Mouse (Mus musculus) natural killer cell, adult 2 months (primary cell): ENCODE measurements around the gene Nacc1.
"Not testable (repeated sequence)": the region's sequence is repeated elsewhere in the genome, so short reads cannot be mapped to it uniquely, and the experiment has no call there.

Experiments used
- DNase-seq, 2 experiments: peaks; one replicate each; pipeline ENCODE4 v3.0.0; 2022; ENCODE audit warnings: low spot score in 2 of 2

The Nacc1 gene

DNA sequence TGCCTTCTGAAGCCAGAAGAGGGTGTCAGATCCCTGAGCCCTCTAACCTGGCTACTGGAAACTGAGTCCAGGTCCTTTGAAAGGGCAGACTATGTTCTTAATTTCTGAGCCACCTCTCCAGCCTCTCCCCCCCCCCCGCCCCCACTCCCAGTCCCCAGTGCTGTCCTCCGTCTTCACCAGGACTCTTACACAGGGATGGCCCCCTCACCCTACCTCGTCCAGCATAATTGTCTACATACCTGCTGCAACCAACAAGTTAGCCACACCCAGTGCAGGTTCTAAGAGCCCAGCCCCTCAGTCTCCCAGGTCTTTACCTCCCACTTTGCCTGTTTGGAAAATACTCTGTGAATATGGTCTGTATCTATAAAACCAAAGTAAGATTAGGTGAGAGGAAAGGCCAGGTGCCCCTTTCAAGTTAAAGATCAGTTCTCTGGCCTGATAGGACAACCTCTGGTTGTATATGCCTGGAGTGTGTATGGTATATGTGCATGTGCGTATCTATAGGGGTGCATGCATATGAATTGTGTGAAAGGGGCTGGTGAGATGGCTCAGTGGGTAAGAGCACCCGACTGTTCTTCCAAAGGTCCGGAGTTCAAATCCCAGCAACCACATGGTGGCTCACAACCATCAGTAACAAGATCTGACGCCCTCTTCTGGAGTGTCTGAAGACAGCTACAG, 46.9 kb downstream of the Nacc1 start:
- no peak for DNase-seq

DNA sequence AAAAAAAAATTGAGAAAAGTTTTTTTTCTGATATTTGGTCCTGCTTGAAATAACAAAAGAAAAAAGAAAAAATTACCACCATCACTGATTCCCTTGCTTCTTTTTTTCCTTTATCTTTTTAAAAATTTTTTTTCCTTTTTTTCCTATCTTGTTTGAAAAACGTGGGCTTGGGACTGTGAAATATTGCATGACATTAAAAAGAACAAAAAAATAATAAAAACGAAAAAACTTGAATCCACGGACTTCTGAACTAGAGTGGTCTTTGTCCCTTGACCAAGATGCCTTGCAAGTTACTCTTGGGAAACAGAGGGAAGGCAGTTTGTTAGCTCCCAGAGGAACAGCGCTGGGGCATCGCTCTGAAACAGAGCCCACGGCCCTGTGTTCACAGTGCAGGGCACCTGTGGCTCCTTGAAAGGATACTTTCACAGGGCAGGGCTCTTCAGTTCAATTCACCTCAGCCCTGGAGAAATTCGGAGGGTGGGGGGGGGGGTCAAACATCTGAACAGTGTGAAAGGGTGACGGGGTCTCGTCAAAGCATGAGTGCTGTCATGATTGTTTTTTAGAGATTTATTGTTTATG, 47.6 kb downstream of the Nacc1 start:
- DNase-seq = no peak

DNA sequence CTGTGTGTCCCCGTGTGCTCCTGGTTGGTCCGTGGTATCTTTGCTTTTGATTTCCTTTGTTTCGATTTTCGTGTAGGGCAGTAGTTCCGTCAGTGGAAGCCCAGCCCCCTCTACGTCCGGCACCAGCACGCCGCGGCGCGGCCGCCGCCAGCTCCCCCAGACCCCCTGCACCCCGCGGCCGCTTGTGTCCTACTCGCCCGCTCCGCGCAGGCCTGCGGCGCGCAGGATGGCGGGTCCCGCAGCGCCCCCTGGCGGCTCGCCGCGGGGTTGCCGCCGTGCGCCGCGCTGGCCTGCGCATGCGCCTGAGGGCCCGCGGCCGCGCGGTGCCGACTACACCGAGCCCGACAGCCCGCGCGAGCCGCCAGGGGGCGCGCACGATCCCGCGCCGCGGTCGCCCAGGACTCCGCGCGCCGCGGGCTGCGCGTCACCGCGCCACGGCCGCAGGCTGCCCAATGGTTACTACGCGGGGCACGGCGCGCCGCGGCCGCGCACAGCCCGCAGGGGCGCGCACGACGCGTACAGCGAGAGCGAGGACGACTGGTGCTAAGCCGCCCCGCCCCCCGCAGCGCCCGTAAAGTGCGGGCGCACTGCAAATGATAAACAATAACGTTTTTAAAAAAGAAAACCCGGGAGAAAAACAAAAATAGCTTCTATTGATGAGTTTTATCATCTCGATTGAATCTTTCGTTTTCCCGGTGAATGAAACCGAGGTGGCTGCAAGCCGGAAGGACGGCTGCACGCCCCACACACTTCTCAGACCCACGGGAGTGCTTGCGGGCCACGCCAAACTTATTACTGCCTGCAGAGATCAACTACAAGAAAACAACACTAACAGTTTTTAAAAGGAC, 48.3 kb downstream of the Nacc1 start:
- peak; percentile 86 to 93 for DNase-seq

- peak in 1 of 2 experiments; percentile 31 for DNase-seq
Measured at GRCm38 (mm10) chr8:84638555-84639161, 49.0 kb downstream of the Nacc1 start.

- no peak for DNase-seq
Measured at GRCm38 (mm10) chr8:84637946-84638554, 49.6 kb downstream of the Nacc1 start.

DNA sequence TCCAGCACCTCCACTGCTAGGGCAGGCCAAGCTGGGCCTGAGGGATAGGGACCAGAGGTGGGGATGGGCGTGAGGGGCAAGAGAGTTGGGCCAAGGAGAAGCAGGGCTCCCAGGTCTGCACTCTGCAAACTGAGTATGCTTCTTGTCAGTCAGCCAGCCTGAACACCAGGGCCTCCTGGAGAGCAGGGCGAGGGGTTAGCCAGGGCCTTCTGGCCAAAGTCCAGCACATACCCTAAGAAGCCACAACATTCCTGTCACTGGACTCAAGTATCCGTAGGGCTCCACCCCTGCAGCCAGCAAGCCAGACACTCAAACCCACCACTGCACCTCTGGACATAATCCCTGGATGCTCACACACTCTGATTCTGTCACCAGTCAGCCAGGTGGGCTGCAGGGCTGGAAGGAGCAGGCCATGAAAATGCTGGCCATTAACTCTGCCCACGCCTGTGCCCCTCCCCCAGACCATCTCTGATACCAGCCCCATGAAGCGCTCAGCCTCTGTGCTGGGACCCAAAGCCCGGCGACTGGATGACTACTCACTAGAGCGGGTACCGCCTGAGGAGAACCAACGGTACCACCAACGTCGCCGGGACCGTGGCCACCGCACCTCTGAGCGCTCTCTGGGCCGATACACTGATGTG, 51.5 kb downstream of the Nacc1 start:
- no peak for DNase-seq

- no peak for DNase-seq
Measured at GRCm38 (mm10) chr8:84635397-84636050, 52.1 kb downstream of the Nacc1 start.

DNA sequence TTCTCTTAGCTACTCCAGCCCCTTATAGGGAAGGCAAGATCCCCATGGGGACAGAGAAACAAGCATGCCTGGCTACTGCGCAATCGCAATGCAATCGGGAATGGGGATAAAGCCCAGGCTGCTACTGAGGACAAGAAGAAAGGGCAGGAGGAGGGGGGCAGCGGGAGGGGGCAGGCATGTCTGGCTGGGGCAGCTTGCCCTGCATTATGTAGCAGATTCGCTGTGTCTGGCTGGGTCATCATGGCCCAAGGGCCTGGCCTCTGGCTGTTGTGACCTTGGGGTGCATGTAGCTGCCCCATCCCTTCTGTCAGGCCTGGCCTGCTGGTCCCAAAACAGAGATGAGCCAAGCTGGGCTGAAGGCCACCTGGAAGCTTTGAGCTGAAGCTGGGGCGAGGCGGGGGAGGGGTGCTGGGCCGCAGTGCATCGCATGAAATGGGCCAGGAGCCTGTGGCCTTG, 52.8 kb downstream of the Nacc1 start:
- DNase-seq = no peak

DNA sequence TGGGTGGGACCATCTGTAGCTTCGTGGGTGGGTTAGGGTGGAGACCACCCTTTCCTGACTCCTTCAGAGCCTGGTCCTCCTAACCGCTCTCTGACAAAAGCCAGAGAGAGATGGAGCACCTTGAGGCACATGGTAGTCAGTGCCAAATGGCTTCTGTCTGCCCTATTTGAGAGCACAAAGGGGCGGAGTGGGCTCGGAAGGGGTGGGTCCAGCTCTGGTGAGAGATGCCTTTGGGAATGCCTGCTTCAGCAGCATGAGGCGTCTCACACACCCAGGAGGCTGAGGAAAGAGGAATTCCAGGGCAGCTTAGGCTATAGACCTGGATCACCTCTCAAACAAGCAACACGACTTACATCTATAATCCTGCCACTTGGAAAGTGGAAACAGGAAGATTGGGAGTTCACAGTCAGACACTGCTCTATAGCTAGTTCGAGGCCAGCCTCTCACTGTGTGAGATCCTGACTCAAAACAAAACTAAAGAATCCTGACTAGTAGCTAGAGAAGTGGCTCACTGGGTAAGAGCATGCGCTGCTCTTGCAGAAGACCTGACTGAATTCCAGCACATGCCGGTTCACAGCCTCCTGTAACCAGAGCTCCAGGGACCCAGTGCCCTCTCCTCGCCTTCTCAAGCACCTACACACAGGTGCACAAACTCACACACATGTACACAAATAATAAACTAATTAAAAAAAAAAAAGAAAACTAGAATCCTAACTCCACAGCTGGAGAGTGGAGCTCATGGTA, 53.6 kb downstream of the Nacc1 start:
- DNase-seq = no peak

GRCm38 (mm10) chr8:84631813-84632212, 55.8 kb downstream of the Nacc1 start:
- DNase-seq = no peak

DNA sequence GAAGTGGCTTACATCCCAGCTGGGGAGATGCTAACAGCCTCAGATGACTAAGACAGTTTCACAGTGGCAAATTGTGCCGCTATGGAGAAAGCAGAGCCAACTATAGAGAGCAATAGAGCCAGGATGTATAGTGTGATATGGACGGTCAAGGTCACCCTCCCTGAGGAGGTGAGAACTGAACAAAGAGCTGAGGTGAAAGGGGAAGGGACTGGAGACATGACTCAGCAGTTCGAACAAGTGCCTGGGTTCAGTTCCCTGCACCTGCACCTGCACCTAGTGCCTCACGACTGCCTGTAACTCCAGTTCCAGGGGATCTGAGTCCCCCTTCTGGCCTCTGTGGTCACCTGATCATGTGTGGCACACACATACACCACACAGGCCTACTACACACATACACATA, 57.5 kb downstream of the Nacc1 start:
- no peak for DNase-seq

DNA sequence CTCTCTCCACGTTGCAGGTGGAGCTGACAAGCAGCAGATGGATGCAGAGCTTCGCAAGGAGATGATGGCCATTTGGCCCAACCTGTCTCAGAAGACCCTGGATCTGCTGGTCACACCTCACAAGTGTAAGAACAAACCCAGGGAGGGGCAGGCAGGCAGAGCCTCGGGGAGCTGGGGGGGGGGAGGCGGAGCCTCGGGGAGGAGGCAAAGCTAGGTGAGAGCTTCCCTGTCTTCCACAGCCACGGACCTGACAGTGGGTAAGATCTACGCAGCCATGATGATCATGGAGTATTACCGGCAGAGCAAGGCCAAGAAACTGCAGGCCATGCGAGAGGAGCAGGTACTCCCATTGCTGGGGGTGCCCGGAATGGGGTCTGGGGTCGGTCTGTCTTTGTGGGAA, 58.1 kb downstream of the Nacc1 start:
- DNase-seq = no peak

DNA sequence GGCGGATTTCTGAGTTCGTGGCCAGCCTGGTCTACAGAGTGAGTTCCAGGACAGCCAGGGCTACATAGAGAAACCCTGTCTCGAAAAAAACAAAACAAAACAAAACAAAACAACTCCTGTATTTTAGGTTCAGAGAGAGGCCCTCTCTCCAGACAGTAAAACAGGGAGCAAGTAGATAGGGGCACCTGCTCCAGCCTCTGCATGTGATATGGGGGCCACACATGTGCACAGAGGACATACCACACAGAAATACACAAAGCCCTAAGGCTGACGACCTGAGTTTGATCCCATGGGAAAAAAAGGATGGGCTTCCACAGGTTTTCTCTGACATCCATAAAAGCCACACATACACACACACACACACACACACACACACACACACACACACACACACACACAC, 64.2 kb downstream of the Nacc1 start:
- not testable (repeated sequence) for DNase-seq

DNA sequence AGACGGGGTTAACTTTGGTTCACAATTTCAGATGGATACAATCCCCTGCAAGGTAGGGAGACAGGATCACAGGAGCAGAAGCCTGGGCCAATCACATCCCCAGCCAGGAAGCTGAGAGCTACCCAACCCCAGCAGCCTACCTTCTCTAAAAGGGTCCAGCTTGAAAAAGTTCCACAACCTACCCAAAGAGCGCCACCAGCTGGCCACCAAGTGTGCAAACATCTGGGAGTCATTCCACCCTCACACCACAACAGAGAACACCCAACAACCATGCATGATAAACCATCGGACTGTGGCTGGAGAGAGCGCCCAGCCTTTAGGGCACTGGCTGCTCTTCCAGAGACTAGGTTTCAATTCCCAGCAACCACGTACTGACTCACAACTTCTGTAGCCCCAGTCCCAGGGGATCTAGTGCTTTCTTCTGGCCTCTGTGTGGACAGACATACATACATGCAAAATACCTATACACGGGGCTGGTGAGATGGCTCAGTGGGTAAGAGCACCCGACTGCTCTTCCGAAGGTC, 66.5 kb downstream of the Nacc1 start:
- no peak for DNase-seq
